Mouse (Mus musculus): ENCODE results near the gene Vmn1r112.
"Not testable (repeated sequence)": the region's sequence is repeated elsewhere in the genome, so short reads cannot be mapped to it uniquely, and the experiment has no call there.

Vmn1r112 gene

DNA sequence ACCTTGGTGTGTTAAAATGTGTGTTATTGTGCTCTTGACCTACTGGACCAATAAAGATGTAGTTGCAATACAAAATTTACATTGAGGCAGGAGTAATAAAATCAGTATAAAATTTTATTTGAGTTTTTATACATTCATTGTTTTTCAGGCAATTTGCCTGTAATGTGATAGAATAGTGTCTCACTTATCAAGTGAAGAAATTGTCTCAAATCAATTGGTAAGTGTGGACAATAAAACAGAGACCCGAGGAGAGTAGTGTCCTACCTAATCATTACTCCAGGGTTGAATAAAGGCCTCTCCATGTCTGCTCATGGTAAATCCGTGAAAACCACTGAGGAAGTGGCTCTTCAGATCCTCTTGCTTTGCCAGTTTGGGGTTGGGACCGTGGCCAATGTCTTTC lies at the start of gene Vmn1r112:
Vmn1r112 (plus strand) TSS at position 301 of the 400 bp plus-strand sequence.
- DNase-seq (ENCODE audit: low spot score in 2 of 2) = not testable (repeated sequence)

GRCm38 (mm10) chr7:20730524-20730923 lies 40.5 kb upstream of the Vmn1r112 start, which contains the start of gene Gm10668:
Gene Gm10668 (minus strand): TSS chr7:20730624.
- DNase-seq (ENCODE audit: low spot score in 2 of 2) = not testable (repeated sequence)

DNA sequence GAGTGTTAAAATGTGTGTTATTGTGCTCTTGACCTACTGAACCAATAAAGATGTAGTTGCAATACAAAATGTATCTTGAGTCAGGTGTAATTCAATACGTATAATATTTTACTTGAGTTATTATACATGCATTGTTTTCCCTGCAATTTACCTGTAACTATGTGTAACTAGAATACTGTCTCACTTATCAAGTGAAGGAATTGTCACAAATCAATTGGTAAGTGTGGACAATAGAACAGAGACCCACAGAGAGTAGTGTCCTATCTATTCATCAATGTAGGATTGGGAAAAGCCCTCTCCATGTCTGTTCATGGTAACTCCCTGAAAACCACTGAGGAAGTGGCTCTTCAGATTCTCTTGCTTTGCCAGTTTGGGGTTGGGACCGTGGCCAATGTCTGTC lies 16.0 kb downstream of the Vmn1r112 start, which contains the start of gene Vmn1r113:
Vmn1r113 (plus strand) TSS at position 301 of the 400 bp plus-strand sequence.
- not testable (repeated sequence) for DNase-seq (ENCODE audit: low spot score in 2 of 2)

DNA sequence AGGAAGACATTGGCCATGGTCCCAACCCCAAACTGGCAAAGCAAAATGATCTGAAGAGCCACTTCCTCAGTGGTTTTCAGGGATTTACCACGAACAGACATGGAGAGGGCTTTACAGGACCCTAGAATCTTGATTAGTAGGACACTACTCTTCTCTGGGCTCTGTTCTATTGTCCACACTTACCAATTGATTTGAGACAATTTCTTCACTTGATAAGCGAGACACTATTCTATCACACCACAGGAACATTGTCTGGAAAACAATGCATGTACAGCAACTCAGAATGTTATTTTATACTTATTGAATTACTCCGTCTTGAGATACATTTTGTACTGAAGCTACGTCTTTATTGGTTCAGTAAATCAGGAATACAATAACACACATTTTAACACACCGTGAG lies 41.1 kb downstream of the Vmn1r112 start, which contains the start of gene Vmn1r114:
Vmn1r114 (minus strand) TSS at position 101 of the 400 bp plus-strand sequence.
- not testable (repeated sequence) for DNase-seq (ENCODE audit: low spot score in 2 of 2)
